Mouse (Mus musculus) forebrain, embryonic 14.5 days (tissue): ENCODE data around the gene Akap7. TPM values are rescaled to one million over a fixed set of nuclear protein-coding genes. Genes with fewer than 3 reads are reported as not detected.
"Not testable (repeated sequence)": the region's sequence is repeated elsewhere in the genome, so short reads cannot be mapped to it uniquely, and the experiment has no call there.

Experiments
- ATAC-seq: fragments of 200-750 bp; cut with Nextera tagmentation; 2 replicates; pipeline ENCODE4 v1.8.0; 2017; ENCODE audit warnings: mild to moderate bottlenecking, moderate library complexity
- DNase-seq: peaks from one replicate; pipeline ENCODE4 v3.0.0-alpha.2; 2015; ENCODE audit warnings: low spot score
- H3K27ac ChIP-seq: fragments of 300-500 bp; sonication (generic); 2 replicates; pipeline ENCODE4 v1.5.1; 2014; ENCODE audit warnings: low read depth, mild to moderate bottlenecking, control low read depth, low read length, moderate library complexity
- H3K27me3 ChIP-seq: fragments of 300-500 bp; sonication (generic); replicated peaks from 2 replicates; pipeline ENCODE4 v1.6.1; 2014; ENCODE audit warnings: low read length, control low read depth, mixed read lengths; ENCODE audit not compliant: control insufficient read depth, insufficient read depth
- H3K36me3 ChIP-seq: fragments of 300-500 bp; sonication (generic); 2 replicates; pipeline ENCODE4 v1.6.1; 2014; ENCODE audit warnings: low read length, control low read depth; ENCODE audit not compliant: control insufficient read depth, insufficient read depth
- H3K4me1 ChIP-seq: fragments of 300-500 bp; sonication (generic); 2 replicates; pipeline ENCODE4 v1.6.1; 2014; ENCODE audit warnings: antibody characterized with exemption, low read length, control low read depth; ENCODE audit not compliant: control insufficient read depth, insufficient read depth
- H3K4me2 ChIP-seq: fragments of 300-500 bp; sonication (generic); 2 replicates; pipeline ENCODE4 v1.6.1; 2014; ENCODE audit warnings: mild to moderate bottlenecking, control low read depth, low read length
- H3K4me3 ChIP-seq: fragments of 300-500 bp; sonication (generic); 2 replicates; pipeline ENCODE4 v1.5.1; 2014; ENCODE audit warnings: low read depth, low read length, control low read depth
- H3K9ac ChIP-seq: fragments of 300-500 bp; sonication (generic); 2 replicates; pipeline ENCODE4 v1.6.1; 2014; ENCODE audit warnings: mild to moderate bottlenecking, low read length, control low read depth, moderate library complexity
- H3K9me3 ChIP-seq: fragments of 300-500 bp; sonication (generic); replicated peaks from 2 replicates; pipeline ENCODE4 v1.6.1; 2016; ENCODE audit warnings: low read length, control low read depth, mixed read lengths; ENCODE audit not compliant: control insufficient read depth
- WGBS: fragments of 180-500 bp; shearing (Covaris S2); extraction: QIAGEN DNeasy Blood & Tissue Kit; methylation state at CpG from one replicate; pipeline ENCODE4 v1.1.7; 2014; 5-methylcytosine and 5-hydroxymethylcytosine counted together
- polyA plus RNA-seq: library from polyadenylated mRNA; unstranded; fragments of >200 nt; fragmentation: Nextera tagmentation; extraction: Ambion mirVana; gene quantifications from 2 replicates; pipeline ENCODE4 v1.2.1, GENCODE M21; 2014

The Akap7 gene
- polyA plus RNA-seq, 1 experiment from 2014 or later, result 20.3 TPM

- no peak overlapping the region for H3K4me3 ChIP-seq
- 91% methylated on average over 6 of the region's 6 CpGs for WGBS
- no peaks in the 10 kb centered on the region for H3K9me3 ChIP-seq
- no peaks in the 10 kb centered on the region for H3K36me3 ChIP-seq
- DNase-seq, result no peak
- H3K27me3 ChIP-seq, result no peaks in the 10 kb centered on the region
- no peak for ATAC-seq
- no peak overlapping the region for H3K27ac ChIP-seq
- no peaks in the 10 kb centered on the region for H3K4me1 ChIP-seq
- H3K9ac ChIP-seq, result no peak overlapping the region
- no peak overlapping the region for H3K4me2 ChIP-seq
Observed at GRCm38 (mm10) chr10:25183271-25183670, 124.4 kb downstream of the Akap7 start.

DNA sequence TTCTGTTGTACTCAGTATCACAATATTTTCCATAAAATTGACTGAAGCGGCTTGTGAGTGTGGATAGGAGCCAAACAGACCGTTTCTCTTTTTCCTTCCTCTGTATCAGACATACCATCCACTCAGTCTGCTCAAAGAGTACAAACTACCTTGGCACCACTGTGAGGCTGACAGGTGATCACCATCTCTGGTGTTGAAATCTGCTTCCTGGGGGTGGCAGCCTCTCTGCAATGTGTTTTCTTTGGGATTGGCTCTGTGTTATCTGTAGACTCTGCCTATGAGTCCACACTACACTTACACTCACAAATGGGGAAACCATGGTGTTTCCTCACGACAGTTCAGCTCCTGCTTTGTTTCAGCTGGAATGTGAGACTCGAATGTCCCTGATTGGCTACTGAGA, 128.6 kb downstream of the Akap7 start:
- no peak overlapping the region for H3K4me2 ChIP-seq
- ATAC-seq, result no peak
- no peaks in the 10 kb centered on the region for H3K36me3 ChIP-seq
- 81% methylated on average over 4 of the region's 4 CpGs for WGBS
- H3K9me3 ChIP-seq, result no peaks in the 10 kb centered on the region
- DNase-seq, result no peak
- H3K27ac ChIP-seq, result no peak overlapping the region
- no peak overlapping the region for H3K4me3 ChIP-seq
- H3K27me3 ChIP-seq, result no peaks in the 10 kb centered on the region
- no peak overlapping the region for H3K9ac ChIP-seq
- H3K4me1 ChIP-seq, result no peaks in the 10 kb centered on the region

- no peaks in the 10 kb centered on the region for H3K36me3 ChIP-seq
- H3K4me2 ChIP-seq, result no peak overlapping the region
- H3K27ac ChIP-seq, result no peak overlapping the region
- H3K27me3 ChIP-seq, result no peaks in the 10 kb centered on the region
- no peaks in the 10 kb centered on the region for H3K9me3 ChIP-seq
- DNase-seq (no peak), ATAC-seq (no peak)
- H3K4me1 ChIP-seq, result no peaks in the 10 kb centered on the region
- no peak overlapping the region for H3K4me3 ChIP-seq
- no peak overlapping the region for H3K9ac ChIP-seq
- WGBS, result 98% methylated on average over 5 of the region's 5 CpGs
Observed at GRCm38 (mm10) chr10:25177270-25177669, 130.4 kb downstream of the Akap7 start.

DNA sequence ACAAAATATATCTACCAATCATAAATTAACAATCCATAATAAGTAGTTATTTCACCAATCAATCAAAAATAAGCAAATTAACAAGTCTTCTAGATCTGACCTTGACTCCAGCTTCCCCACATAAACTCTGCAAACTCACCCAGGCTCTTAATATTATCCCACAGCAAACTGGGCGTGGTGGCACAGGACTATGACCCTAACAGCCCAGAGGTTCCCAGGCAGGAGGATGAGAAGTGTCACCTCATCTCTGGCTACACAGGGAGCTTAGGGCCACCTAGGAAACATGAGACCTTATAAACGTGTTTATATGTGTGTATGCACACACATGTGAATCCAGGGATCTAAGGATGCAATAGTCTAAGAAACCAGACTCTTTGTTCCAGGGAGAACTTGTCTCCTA, 132.8 kb downstream of the Akap7 start:
- WGBS, result 80% methylated on average over 2 of the region's 2 CpGs

DNA sequence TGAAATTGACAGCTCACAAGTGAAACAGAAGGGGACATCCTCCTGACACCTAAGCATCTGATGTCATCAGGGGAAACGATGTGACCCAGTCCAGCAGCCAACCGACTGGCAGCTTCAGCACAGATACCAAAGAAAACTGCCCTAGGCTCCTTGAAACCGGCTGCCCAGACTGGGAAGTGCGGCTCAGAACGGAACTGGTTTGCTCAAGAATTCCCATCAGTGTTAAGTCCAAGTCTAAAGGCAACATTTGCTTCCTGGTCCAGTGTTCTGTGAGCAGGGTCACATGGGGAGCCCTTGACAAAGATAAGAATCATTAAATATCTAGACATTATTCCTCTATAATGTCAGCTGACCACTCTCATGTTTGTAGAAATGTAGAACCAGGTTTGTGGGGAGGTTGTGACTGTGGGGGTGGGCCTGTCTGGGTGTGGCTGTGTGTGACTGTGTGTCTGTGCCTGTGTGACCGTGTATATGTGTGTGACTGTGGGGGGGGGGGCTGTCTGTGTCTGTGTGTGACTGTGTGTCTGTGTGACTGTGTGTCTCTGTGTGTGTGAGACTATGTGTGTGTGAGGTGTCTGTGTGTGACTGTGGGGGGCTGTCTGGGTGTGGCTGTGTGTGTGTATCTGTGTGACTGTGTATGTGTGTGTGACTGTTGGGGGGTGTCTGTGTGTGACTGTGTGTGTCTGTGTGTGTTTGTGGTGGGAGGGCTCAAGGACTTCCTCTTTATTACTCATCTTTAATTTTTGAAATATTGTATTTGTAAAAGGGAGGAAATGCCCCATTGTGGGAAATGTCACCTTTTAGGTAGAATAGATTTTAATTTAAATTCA, 140.1 kb downstream of the Akap7 start:
- Histone ChIP-seq H3K27ac (no peak overlapping the region), H3K36me3 (no peaks in the 10 kb centered on the region), H3K27me3 (no peaks in the 10 kb centered on the region), H3K4me1 (no peaks in the 10 kb centered on the region), H3K9me3 (no peaks in the 10 kb centered on the region), H3K9ac (no peak overlapping the region), H3K4me3 (no peak overlapping the region), H3K4me2 (no peak overlapping the region)
- DNase-seq (no peak), ATAC-seq (no peak)
- WGBS, result 77% methylated on average over 6 of the region's 6 CpGs

More for the DNA sequence above, 132.8 kb downstream of the Akap7 start:
- Histone ChIP-seq H3K4me2 (no peak overlapping the region), H3K9me3 (no peaks in the 10 kb centered on the region), H3K27me3 (no peaks in the 10 kb centered on the region), H3K4me3 (no peak overlapping the region), H3K9ac (no peak overlapping the region), H3K27ac (no peak overlapping the region), H3K36me3 (no peaks in the 10 kb centered on the region), H3K4me1 (no peaks in the 10 kb centered on the region)
- no peak for DNase-seq
- ATAC-seq, result no peak

- H3K27ac ChIP-seq, H3K36me3 ChIP-seq, H3K27me3 ChIP-seq, H3K9me3 ChIP-seq, H3K4me1 ChIP-seq, H3K9ac ChIP-seq, H3K4me2 ChIP-seq, ATAC-seq, DNase-seq, H3K4me3 ChIP-seq: not testable (repeated sequence)
- WGBS, result 22% methylated on average over 3 of the region's 3 CpGs
Observed at GRCm38 (mm10) chr10:25163510-25163909, 144.2 kb downstream of the Akap7 start.

DNA sequence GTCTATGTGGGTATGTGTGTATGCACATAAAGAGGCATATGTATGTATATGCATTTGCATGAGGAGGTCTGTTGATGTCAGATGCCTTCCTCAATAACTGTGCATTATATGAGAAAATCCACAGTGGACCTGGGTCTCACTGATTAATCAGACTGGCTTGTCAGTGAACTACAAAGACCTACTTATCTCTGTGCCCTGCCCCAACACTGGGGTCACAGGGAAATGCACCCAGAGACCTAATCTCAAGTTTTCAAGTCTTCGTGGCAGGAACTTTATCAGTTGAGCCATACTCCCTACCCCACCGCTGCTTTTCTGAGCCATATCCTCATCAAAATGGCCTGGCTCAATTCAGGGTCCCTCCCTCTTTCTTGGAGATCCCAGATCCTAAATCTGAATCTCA, 146.0 kb downstream of the Akap7 start:
- no peaks in the 10 kb centered on the region for H3K36me3 ChIP-seq
- DNase-seq (no peak), ATAC-seq (no peak)
- H3K4me1 ChIP-seq, result no peaks in the 10 kb centered on the region
- no peak overlapping the region for H3K27ac ChIP-seq
- WGBS, result 76% methylated on average over 2 of the region's 2 CpGs
- H3K9me3 ChIP-seq, result no peaks in the 10 kb centered on the region
- no peaks in the 10 kb centered on the region for H3K27me3 ChIP-seq
- H3K4me3 ChIP-seq, result no peak overlapping the region
- H3K4me2 ChIP-seq, result no peak overlapping the region
- no peak overlapping the region for H3K9ac ChIP-seq

DNA sequence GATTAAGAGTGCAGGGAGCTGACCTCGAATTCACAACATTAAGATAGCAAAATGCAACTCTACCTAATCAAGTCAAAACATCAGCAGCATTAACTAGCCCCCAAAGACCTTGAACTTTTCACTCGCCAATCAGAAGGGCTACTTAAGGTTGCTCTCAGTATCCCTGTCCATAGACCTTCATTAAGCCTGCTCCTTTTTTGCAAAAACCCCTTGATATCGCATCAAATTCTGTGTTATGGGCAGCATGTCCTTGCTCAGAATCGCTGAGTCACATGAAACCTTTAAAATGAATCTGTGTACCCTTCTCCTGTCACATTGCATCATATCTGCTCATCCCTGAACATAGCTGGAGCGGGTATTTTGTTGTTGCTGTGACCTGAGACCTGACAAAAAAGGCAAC, 149.0 kb downstream of the Akap7 start:
- Histone ChIP-seq H3K27me3 (no peaks in the 10 kb centered on the region), H3K27ac (no peak overlapping the region), H3K9ac (no peak overlapping the region), H3K4me3 (no peak overlapping the region), H3K4me1 (no peaks in the 10 kb centered on the region), H3K9me3 (no peaks in the 10 kb centered on the region), H3K4me2 (no peak overlapping the region), H3K36me3 (no peaks in the 10 kb centered on the region)
- DNase-seq, result no peak
- no peak for ATAC-seq
- 85% methylated on average over 5 of the region's 5 CpGs for WGBS

DNA sequence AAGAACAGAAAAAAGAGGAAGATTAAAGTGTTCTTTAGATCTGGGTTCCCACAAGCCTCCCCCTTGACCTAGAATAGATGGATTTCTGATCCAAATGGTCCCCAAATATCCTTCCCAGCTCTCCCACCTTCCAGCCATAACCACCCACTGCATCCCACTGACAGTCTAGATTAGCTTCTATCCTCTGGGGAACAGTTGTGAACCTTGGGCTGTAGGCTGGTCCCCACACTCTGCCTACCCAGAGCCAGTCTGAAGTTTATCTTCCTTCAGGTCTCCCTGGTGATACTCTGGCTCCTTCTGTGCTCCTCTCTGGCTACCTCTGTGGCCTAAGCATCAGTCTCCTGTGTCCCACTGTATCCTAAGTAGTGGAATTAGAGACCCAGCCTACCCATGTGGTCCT, 150.3 kb downstream of the Akap7 start:
- DNase-seq (no peak), ATAC-seq (no peak)
- no peak overlapping the region for H3K9ac ChIP-seq
- H3K36me3 ChIP-seq, result no peaks in the 10 kb centered on the region
- no peaks in the 10 kb centered on the region for H3K4me1 ChIP-seq
- no peaks in the 10 kb centered on the region for H3K9me3 ChIP-seq
- H3K4me2 ChIP-seq, result no peak overlapping the region
- H3K27ac ChIP-seq, result no peak overlapping the region
- no peak overlapping the region for H3K4me3 ChIP-seq
- no peaks in the 10 kb centered on the region for H3K27me3 ChIP-seq
